Mouse (Mus musculus) lung, embryonic 15.5 days (tissue): ENCODE data around the gene Kansl1l. TPM values are rescaled to one million over a fixed set of nuclear protein-coding genes. Genes with fewer than 3 reads are reported as not detected.

Experiments
- ATAC-seq: fragments of 200-750 bp; cut with Nextera tagmentation; 2 replicates; pipeline ENCODE4 v1.8.0; 2017; ENCODE audit warnings: moderate number of reproducible peaks, borderline replicate concordance; ENCODE audit not compliant: low FRiP score, low TSS enrichment; ENCODE audit errors: extremely low read depth
- H3K27ac ChIP-seq: fragments of 300-500 bp; sonication (generic); 2 replicates; pipeline ENCODE4 v1.5.1; 2015; ENCODE audit warnings: moderate library complexity, mild to moderate bottlenecking, inconsistent platforms
- H3K27me3 ChIP-seq: fragments of 300-500 bp; sonication (generic); 2 replicates; pipeline ENCODE4 v1.6.1; 2015; ENCODE audit warnings: inconsistent platforms
- H3K36me3 ChIP-seq: fragments of 300-500 bp; sonication (generic); 2 replicates; pipeline ENCODE4 v1.6.1; 2015; ENCODE audit warnings: inconsistent platforms
- H3K4me1 ChIP-seq: fragments of 300-500 bp; sonication (generic); 2 replicates; pipeline ENCODE4 v1.6.1; 2015; ENCODE audit warnings: inconsistent platforms
- H3K4me2 ChIP-seq: fragments of 300-500 bp; sonication (generic); 2 replicates; pipeline ENCODE4 v1.6.1; 2015; ENCODE audit warnings: inconsistent platforms, mild to moderate bottlenecking, moderate library complexity
- H3K4me3 ChIP-seq: fragments of 300-500 bp; sonication (generic); 2 replicates; pipeline ENCODE4 v1.5.1; 2015; ENCODE audit warnings: mild to moderate bottlenecking, inconsistent platforms
- H3K9ac ChIP-seq: fragments of 300-500 bp; sonication (generic); 2 replicates; pipeline ENCODE4 v1.6.1; 2015; ENCODE audit warnings: inconsistent platforms
- H3K9me3 ChIP-seq: fragments of 300-500 bp; sonication (generic); 2 replicates; pipeline ENCODE4 v1.6.1; 2016; ENCODE audit warnings: inconsistent platforms
- WGBS: fragments of 180-500 bp; shearing (Covaris S2); methylation state at CpG from one replicate; pipeline ENCODE4 v1.1.7; 2015; 5-methylcytosine and 5-hydroxymethylcytosine counted together
- polyA plus RNA-seq: library from polyadenylated mRNA; unstranded; fragments of >200 nt; fragmentation: Nextera tagmentation; extraction: Ambion mirVana; gene quantifications from 2 replicates; pipeline ENCODE4 v1.2.1, GENCODE M21; 2015

The Kansl1l gene
- polyA plus RNA-seq, 1 experiment from 2014 or later: 23.2 TPM

DNA sequence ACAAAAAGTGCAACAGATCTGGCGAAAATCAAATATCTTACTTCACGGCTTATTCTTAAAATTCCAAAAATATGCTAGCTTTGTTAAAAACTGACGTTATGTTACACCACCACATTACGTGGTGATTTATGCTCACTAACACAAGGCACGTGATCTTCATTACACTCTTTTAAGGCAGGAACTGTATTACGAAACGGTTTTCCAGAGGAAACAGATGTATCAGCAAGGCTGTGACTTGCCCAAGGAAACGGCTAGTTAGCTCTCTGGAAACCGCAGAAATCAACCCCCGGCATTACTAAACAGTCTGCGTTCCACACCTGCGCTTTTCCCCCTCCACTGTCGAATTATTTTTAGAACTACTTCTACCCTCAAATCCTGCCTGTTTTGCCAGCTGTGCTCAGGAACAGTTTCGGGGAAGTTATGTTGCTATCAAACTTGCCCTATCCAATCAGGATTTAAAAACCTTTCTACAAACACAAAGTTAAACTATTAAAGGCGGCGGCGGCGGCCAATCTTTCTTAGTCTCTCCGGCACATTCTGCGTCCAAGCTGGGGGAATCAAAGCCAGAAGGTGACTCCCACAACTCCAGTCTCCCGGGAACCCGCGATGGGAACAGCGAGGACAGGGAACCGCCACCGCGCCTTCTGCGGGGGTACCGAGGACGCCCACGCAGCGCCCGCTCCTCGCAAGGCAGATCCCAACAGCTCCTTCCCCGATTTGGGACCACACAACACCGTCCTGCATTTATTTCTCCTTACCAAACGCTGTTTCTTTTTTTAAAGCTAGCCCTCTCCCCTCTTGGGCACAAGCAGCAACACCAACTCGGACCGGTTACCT lies 1.2 kb downstream of the Kansl1l start:
- ATAC-seq: peak; percentile 23; the same call in 1 of the 2 replicates

DNA sequence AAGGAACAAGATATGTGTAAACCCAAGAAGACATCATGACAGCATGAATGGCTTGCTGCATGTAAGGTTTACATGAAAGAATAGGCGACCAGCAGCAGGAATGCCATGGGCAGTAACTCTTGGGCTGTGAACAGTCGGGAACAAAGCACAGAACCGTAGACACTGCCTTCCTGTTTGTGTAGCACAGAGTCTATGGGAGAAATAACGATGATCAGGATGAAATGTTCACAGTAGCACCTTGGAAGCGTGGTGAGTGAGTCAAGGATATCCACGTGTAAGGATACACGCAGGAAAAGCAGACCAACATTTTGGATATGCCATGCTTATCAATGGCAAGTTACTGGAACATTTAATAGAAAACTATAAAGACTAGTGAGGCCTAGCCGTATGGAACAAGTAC lies 2.6 kb downstream of the Kansl1l start:
- 18% methylated on average over 8 of the region's 8 CpGs for WGBS
- H3K9me3 ChIP-seq: no peaks in the 10 kb centered on the region
- no peak overlapping the region for H3K9ac ChIP-seq
- H3K27ac ChIP-seq: peak overlapping the region; percentile 0; the same call in 1 of the 2 replicates
- H3K4me1 ChIP-seq: peaks cover 22% of the 10 kb centered on the region
- no peaks in the 10 kb centered on the region for H3K27me3 ChIP-seq
- peak overlapping the region; percentile 54 for H3K4me2 ChIP-seq
- H3K4me3 ChIP-seq: peak overlapping the region; percentile 25; the same call in 1 of the 2 replicates
- no peaks in the 10 kb centered on the region for H3K36me3 ChIP-seq
- no peak for ATAC-seq

More for the DNA sequence above, 1.2 kb downstream of the Kansl1l start:
- H3K4me3 ChIP-seq: peak overlapping the region; percentile 89
- H3K4me1 ChIP-seq: peaks cover 24% of the 10 kb centered on the region
- no peaks in the 10 kb centered on the region for H3K27me3 ChIP-seq
- peak overlapping the region; percentile 98 for H3K27ac ChIP-seq
- H3K4me2 ChIP-seq: peak overlapping the region; percentile 66
- H3K36me3 ChIP-seq: no peaks in the 10 kb centered on the region
- H3K9me3 ChIP-seq: no peaks in the 10 kb centered on the region
- H3K9ac ChIP-seq: peak overlapping the region; percentile 81
- WGBS: under 1% methylated on average over 39 of the region's 39 CpGs

DNA sequence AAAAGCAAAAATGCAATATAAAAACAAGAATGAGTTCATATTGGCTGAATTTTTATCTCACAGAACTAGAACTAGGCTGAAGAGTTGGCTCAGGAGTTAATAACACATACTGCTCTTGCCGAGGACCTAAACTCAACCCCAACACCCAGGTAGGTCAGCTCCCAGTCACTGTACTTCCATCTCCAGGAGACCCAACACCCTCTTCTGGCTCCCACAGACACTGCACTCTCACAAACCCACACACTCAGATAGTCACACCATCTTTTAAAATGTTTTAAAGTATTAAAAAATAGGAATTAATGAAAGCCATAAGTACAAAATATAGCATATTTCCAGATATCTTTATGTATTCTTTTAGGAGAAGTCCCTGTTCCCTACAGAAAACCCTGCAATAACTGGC lies 4.2 kb downstream of the Kansl1l start:
- H3K9ac ChIP-seq: no peak overlapping the region
- no peak overlapping the region for H3K4me2 ChIP-seq
- 54% methylated on average over 1 of the region's 1 CpGs for WGBS
- H3K4me3 ChIP-seq: no peak overlapping the region
- no peaks in the 10 kb centered on the region for H3K36me3 ChIP-seq
- H3K27ac ChIP-seq: no peak overlapping the region
- no peak for ATAC-seq
- peaks cover 26% of the 10 kb centered on the region for H3K4me1 ChIP-seq
- H3K9me3 ChIP-seq: no peaks in the 10 kb centered on the region
- no peaks in the 10 kb centered on the region for H3K27me3 ChIP-seq

DNA sequence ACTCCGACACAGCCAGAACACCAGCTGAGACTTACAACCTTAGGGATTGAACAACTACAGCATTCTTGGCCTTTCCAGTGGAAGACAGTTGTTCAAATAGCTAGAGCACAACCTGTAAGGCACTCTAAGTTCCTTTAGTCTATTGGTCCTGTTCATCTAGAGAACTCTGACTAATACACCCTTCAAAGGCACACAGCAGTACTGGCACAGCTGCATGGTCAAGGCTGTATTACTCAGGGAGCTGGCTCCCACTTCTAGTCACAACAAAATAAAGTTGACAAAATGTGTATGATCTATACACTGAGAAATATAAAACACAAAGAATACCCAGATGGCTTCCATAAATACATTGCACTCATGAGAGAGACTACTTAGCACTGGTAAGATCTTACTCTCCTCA lies 10.5 kb downstream of the Kansl1l start:
- H3K9ac ChIP-seq: no peak overlapping the region
- no peaks in the 10 kb centered on the region for H3K9me3 ChIP-seq
- no peaks in the 10 kb centered on the region for H3K27me3 ChIP-seq
- no peak overlapping the region for H3K27ac ChIP-seq
- no peaks in the 10 kb centered on the region; the same call in 1 of the 2 replicates for H3K36me3 ChIP-seq
- H3K4me1 ChIP-seq: peaks cover 9% of the 10 kb centered on the region; the same call in 1 of the 2 replicates
- WGBS: 81% methylated on average over 1 of the region's 1 CpGs
- no peak for ATAC-seq
- H3K4me3 ChIP-seq: no peak overlapping the region
- no peak overlapping the region for H3K4me2 ChIP-seq

DNA sequence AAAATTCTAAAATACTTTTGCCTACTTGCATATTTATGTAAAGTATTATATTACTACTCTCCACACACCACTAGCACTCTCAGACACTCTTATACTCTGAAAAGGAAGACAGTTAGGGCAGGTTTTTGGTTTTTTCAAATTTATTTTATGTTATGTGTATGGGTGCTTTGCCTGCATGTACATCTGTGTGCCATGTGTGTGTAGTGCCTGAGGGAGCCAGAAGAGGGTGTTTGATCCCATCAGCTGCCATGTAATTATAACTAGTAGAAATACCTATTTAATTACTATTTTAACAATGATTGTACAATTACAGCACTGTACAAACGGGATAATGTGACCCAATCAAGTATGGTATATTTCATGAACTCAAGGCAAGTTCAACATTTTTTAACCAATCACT lies 12.0 kb downstream of the Kansl1l start:
- WGBS: 89% methylated on average over 1 of the region's 1 CpGs
- Histone ChIP-seq H3K27ac (no peak overlapping the region), H3K36me3 (peaks cover 10% of the 10 kb centered on the region; the same call in 1 of the 2 replicates), H3K9me3 (no peaks in the 10 kb centered on the region), H3K4me3 (no peak overlapping the region), H3K4me2 (no peak overlapping the region), H3K9ac (no peak overlapping the region), H3K27me3 (no peaks in the 10 kb centered on the region), H3K4me1 (peaks cover 9% of the 10 kb centered on the region; the same call in 1 of the 2 replicates)
- ATAC-seq: no peak

DNA sequence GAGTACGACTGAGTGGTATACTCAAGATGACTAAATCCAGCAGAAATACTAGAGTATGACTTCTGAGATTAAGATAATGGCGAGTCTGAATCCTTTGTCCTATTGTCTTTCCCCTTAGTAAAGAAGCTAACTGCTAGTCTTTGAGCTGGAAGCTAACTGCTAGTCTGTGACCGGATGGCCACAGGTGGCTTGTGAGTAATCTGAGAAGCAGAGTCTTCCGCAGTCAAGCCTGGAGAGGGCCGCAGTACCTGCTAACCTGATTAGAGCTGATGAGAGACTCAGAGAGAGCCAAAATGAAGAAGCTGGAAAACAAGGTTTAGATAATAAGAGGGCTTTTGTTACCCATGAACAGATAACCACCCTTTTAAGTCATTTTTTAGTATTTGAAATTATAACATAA lies 12.7 kb downstream of the Kansl1l start:
- ATAC-seq: no peak

DNA sequence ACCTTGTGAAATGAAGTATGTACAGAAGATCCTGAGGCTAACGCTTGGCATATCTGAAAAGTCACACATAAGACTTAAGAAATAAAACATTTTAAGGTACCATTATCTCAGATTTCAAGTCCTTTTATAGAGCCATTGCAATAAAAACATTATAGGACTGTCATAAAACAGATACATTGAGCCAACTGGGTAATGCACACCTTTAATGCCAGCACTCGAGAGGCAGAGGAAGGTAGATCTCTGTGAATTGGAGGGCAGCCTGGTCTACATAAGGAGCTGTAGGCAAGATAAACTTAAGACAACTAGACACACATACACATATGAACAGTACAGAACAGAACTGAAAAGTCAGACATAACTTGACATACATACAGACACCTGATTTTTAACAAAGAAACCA lies 19.4 kb downstream of the Kansl1l start:
- peaks cover 19% of the 10 kb centered on the region; the same call in 1 of the 2 replicates for H3K36me3 ChIP-seq
- H3K27ac ChIP-seq: no peak overlapping the region
- ATAC-seq: no peak
- no peak overlapping the region for H3K4me3 ChIP-seq
- no peak overlapping the region for H3K4me2 ChIP-seq
- H3K4me1 ChIP-seq: no peaks in the 10 kb centered on the region
- H3K9ac ChIP-seq: no peak overlapping the region
- no peaks in the 10 kb centered on the region for H3K9me3 ChIP-seq
- H3K27me3 ChIP-seq: no peaks in the 10 kb centered on the region
- WGBS: 85% methylated on average over 2 of the region's 2 CpGs

More for the DNA sequence above, 12.7 kb downstream of the Kansl1l start:
- no peak overlapping the region for H3K27ac ChIP-seq
- no peaks in the 10 kb centered on the region for H3K27me3 ChIP-seq
- H3K9ac ChIP-seq: no peak overlapping the region
- H3K9me3 ChIP-seq: no peaks in the 10 kb centered on the region
- no peak overlapping the region for H3K4me3 ChIP-seq
- H3K4me1 ChIP-seq: peaks cover 4% of the 10 kb centered on the region; the same call in 1 of the 2 replicates
- no peak overlapping the region for H3K4me2 ChIP-seq
- peaks cover 16% of the 10 kb centered on the region; the same call in 1 of the 2 replicates for H3K36me3 ChIP-seq
- WGBS: 74% methylated on average over 5 of the region's 5 CpGs

DNA sequence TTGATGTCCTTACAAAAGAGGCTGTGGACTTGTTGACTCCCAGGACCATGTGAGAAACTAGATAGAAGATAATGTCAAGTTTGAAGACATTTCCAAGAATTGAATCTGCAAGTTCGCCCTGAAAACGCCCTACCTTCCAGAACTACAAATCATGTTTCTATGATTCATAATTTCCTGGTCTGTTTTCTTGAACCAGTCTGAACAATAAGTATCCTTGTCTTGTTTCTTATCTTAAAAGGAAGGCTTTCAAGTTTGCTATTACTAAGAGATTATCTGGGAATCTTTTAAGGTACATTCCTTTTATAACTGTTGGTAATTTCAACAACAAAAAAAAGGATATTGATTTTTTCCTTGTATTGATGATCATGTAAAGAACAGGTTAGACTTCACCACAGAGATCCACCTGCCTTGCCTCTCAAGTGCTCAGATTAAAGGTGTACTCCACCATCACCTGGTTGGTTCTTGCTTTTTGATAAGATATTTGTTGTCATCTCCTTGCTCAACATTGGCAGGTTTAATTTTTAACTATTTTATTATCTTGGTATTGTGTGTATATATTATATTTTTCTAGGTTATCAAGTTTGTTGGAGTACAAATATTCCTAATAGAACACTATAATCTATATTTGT lies 24.4 kb downstream of the Kansl1l start:
- ATAC-seq: no peak

DNA sequence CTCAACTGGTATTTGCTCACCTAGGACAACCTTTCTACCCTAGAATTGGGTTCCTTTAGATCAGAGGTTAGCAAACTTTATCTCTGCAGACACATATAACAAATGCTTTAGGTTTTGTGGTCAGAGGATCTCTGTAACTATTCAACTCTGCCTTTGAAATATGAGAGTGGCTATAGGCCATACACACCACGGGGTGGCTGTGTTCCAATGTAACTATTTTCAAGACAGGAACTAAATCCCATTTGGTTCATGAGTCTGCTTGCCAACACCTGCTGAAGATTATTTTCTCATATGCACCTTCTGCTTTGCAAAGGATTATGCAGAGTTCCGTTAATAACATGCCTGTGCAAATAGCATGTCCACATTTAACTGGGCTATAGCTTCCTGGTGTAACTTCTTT lies 35.1 kb downstream of the Kansl1l start:
- H3K9me3 ChIP-seq: no peaks in the 10 kb centered on the region
- H3K27ac ChIP-seq: no peak overlapping the region
- no peak overlapping the region for H3K4me2 ChIP-seq
- 46% methylated on average over 2 of the region's 2 CpGs for WGBS
- H3K4me1 ChIP-seq: no peaks in the 10 kb centered on the region
- H3K4me3 ChIP-seq: no peak overlapping the region
- H3K27me3 ChIP-seq: no peaks in the 10 kb centered on the region
- H3K9ac ChIP-seq: no peak overlapping the region
- no peak for ATAC-seq
- H3K36me3 ChIP-seq: no peaks in the 10 kb centered on the region

More for the DNA sequence above, 24.4 kb downstream of the Kansl1l start:
- peaks cover 3% of the 10 kb centered on the region; the same call in 1 of the 2 replicates for H3K36me3 ChIP-seq
- H3K9me3 ChIP-seq: no peaks in the 10 kb centered on the region
- H3K27ac ChIP-seq: no peak overlapping the region
- WGBS: 85% methylated on average over 2 of the region's 2 CpGs
- no peak overlapping the region for H3K4me2 ChIP-seq
- no peaks in the 10 kb centered on the region for H3K27me3 ChIP-seq
- no peak overlapping the region for H3K9ac ChIP-seq
- H3K4me3 ChIP-seq: no peak overlapping the region
- no peaks in the 10 kb centered on the region for H3K4me1 ChIP-seq

DNA sequence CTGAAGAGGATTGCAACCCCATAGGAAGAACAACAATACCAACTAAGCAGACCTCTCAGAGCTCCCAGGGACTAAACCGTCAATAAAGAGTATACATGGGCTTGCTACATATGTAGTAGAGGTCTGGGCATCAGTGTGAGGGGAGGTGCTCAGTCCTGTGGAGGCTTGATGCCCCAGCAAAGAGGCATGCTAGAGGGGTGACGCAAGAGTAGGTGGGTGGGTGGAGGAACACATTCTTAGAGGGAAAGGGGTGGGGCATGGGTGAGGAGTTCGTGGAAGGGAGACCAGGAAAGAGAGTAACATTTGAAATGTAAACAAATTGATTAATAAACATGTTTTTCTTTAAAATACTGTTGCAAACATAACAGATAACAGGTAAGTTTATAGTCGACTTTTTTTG lies 36.3 kb downstream of the Kansl1l start:
- 74% methylated on average over 4 of the region's 4 CpGs for WGBS
- ATAC-seq: no peak
- no peaks in the 10 kb centered on the region for H3K9me3 ChIP-seq

DNA sequence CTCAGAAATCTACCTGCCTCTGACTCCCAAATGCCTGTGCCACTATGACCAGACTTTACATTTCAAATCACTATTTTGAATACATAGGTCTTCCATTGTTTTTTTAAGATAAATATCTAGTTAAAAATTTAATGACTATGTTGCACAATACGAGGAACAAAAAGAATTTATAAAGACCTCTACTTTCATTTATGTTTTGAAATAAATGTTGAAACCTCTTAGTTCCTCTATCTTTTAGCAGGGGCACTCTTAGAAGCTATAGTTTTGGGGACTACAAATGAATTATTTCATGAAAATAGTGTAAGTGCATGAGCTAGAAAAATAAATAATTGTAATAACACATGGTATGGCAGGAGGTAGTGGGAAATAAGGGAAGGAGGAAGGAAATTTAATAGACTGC lies 38.6 kb downstream of the Kansl1l start:
- WGBS: 81% methylated on average over 1 of the region's 1 CpGs
- Histone ChIP-seq H3K4me2 (no peak overlapping the region), H3K9ac (no peak overlapping the region), H3K27ac (no peak overlapping the region), H3K4me3 (no peak overlapping the region), H3K4me1 (no peaks in the 10 kb centered on the region), H3K36me3 (no peaks in the 10 kb centered on the region), H3K9me3 (no peaks in the 10 kb centered on the region), H3K27me3 (no peaks in the 10 kb centered on the region)
- ATAC-seq: no peak

More for the DNA sequence above, 36.3 kb downstream of the Kansl1l start:
- Histone ChIP-seq H3K4me1 (no peaks in the 10 kb centered on the region), H3K27ac (no peak overlapping the region), H3K9ac (no peak overlapping the region), H3K27me3 (no peaks in the 10 kb centered on the region), H3K4me3 (no peak overlapping the region), H3K4me2 (no peak overlapping the region), H3K36me3 (no peaks in the 10 kb centered on the region)

DNA sequence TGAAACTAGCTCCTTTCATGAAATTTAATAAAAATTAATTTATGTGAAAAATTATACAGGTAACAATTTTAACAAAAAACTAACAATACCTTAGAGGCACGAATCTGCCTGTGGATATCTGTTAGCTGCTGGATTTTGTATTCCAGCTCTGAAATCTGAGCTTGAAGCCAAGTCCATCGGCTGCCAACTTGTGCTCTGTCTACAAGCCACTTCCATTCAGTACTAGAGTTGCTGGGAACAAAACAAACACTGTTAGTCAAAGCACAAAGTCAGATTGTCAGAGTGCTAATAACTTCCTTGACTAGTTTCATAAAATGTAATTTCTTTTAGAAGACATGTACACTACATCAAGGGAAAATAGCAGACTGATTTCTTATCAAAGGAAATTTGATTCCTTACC lies 39.5 kb downstream of the Kansl1l start:
- 55% methylated on average over 2 of the region's 2 CpGs for WGBS
- Histone ChIP-seq H3K4me2 (no peak overlapping the region), H3K4me1 (no peaks in the 10 kb centered on the region), H3K9me3 (no peaks in the 10 kb centered on the region), H3K36me3 (peaks cover 4% of the 10 kb centered on the region; the same call in 1 of the 2 replicates), H3K9ac (no peak overlapping the region), H3K27ac (no peak overlapping the region), H3K27me3 (no peaks in the 10 kb centered on the region), H3K4me3 (no peak overlapping the region)
- ATAC-seq: no peak
